Mouse (Mus musculus): Measurements from ENCODE around the gene Rnaseh2c. TPM values are rescaled to one million over a fixed set of nuclear protein-coding genes. Genes with fewer than 3 reads are reported as not detected.

Rnaseh2c gene
- polyA plus RNA-seq, 1 experiment from 2014 or later = 79.1 TPM

GRCm38 (mm10) chr19:5559631-5560456 lies 41.8 kb upstream of the Rnaseh2c start:
- ATAC-seq (no peak), DNase-seq (no peak)
- Histone ChIP-seq H3K4me1 (ENCODE audit: insufficient read depth) (peaks cover 16% of the 10 kb centered on the region), H3K4me3 (ENCODE audit: low read depth, low read length) (peak overlapping the region; percentile 41), H3K27me3 (ENCODE audit: insufficient read depth, low read length) (peaks cover 73% of the 10 kb centered on the region), H3K9ac (replicated peaks) (no peak overlapping the region), H3K36me3 (replicated peaks; ENCODE audit: insufficient read depth, low read length) (no peaks in the 10 kb centered on the region), H3K27ac (ENCODE audit: low read depth) (no peak overlapping the region), H3K4me2 (ENCODE audit: low read depth, low read length) (peak overlapping the region; percentile 66), H3K9me3 (ENCODE audit: low read length) (no peaks in the 10 kb centered on the region)
- WGBS (ENCODE audit: insufficient replicate concordance) = 1% methylated on average over 67 of the region's 69 CpGs
- TF ChIP-seq CTCF (IDR thresholded peaks at IDR 0.05; ENCODE audit: low read depth) = no peak
- no peak for TF ChIP-seq EP300 (IDR thresholded peaks at IDR 0.05; ENCODE audit: low read depth)

DNA sequence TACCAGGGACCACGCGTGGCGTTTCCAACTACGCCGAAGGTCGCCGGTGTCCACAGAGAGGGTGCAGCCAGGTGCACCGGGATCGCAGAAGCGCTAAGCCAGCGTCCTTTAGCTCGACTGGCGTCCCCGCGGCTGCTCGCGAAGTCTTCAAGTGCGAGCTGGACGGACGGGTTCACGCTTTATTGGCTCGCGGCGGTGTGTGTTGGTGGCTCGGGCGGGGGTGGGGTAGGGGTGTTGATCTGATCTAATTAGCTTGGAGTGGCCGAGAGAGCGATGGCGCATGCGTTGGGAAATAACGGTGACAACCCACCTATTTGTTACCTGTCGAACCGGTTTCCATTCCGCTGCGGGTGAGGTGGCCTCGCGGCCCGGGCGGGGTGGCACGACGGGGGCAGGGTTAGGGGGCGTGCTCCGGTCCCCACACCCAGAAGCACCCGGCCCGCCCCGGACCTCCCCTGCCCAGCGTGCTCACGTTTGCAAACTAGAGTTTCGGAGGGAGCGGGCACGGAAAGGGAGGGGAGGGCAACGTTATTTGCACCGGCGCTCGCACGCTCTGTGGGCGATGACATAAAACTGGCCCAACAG lies 41.1 kb upstream of the Rnaseh2c start, which contains the start of gene Ovol1:
Gene Ovol1, minus strand, starts transcription at position 190 of the 585 bp plus-strand sequence.
- Histone ChIP-seq H3K9me3 (ENCODE audit: low read length) (no peaks in the 10 kb centered on the region), H3K4me3 (ENCODE audit: low read depth, low read length) (peak within 1 kb of the TSS; percentile 41), H3K27ac (ENCODE audit: low read depth) (no peak within 1 kb of the TSS), H3K4me1 (ENCODE audit: insufficient read depth) (peaks cover 16% of the 10 kb centered on the region), H3K36me3 (replicated peaks; ENCODE audit: insufficient read depth, low read length) (no peaks in the 10 kb centered on the region), H3K9ac (replicated peaks) (0 out of 2 replicates have a peak within 1 kb of the TSS, but pooled peaks have one; percentile 7), H3K27me3 (ENCODE audit: insufficient read depth, low read length) (peaks cover 73% of the 10 kb centered on the region), H3K4me2 (ENCODE audit: low read depth, low read length) (peak within 1 kb of the TSS; percentile 66)
- no peak for DNase-seq
- peak; percentile 27; the same call in 1 of the 2 replicates for ATAC-seq
- under 1% methylated on average over 53 of the region's 57 CpGs for WGBS (ENCODE audit: insufficient replicate concordance)
- TF ChIP-seq EP300 (IDR thresholded peaks at IDR 0.05; ENCODE audit: low read depth) = no peak

GRCm38 (mm10) chr19:5561252-5561790 lies 40.4 kb upstream of the Rnaseh2c start:
- DNase-seq (no peak), ATAC-seq (peak; percentile 41; the same call in 1 of the 2 replicates)
- Histone ChIP-seq H3K4me3 (ENCODE audit: low read depth, low read length) (peak overlapping the region; percentile 41), H3K9me3 (ENCODE audit: low read length) (no peaks in the 10 kb centered on the region), H3K4me2 (ENCODE audit: low read depth, low read length) (0 out of 2 replicates have a peak overlapping the region, but pooled peaks have one; percentile 66), H3K27me3 (ENCODE audit: insufficient read depth, low read length) (peaks cover 74% of the 10 kb centered on the region), H3K9ac (replicated peaks) (no peak overlapping the region), H3K36me3 (replicated peaks; ENCODE audit: insufficient read depth, low read length) (no peaks in the 10 kb centered on the region), H3K4me1 (ENCODE audit: insufficient read depth) (peaks cover 16% of the 10 kb centered on the region), H3K27ac (ENCODE audit: low read depth) (no peak overlapping the region)
- no peak for TF ChIP-seq EP300 (IDR thresholded peaks at IDR 0.05; ENCODE audit: low read depth)
- no peak for TF ChIP-seq CTCF (IDR thresholded peaks at IDR 0.05; ENCODE audit: low read depth)
- 29% methylated on average over 10 of the region's 10 CpGs for WGBS (ENCODE audit: insufficient replicate concordance)

- H3K4me2 ChIP-seq (ENCODE audit: low read depth, low read length) = no peak overlapping the region
- DNase-seq (no peak), ATAC-seq (no peak)
- no peaks in the 10 kb centered on the region for H3K9me3 ChIP-seq (ENCODE audit: low read length)
- peaks cover 71% of the 10 kb centered on the region for H3K27me3 ChIP-seq (ENCODE audit: insufficient read depth, low read length)
- H3K9ac ChIP-seq (replicated peaks) = no peak overlapping the region
- no peaks in the 10 kb centered on the region for H3K36me3 ChIP-seq (replicated peaks; ENCODE audit: insufficient read depth, low read length)
- TF ChIP-seq CTCF (IDR thresholded peaks at IDR 0.05; ENCODE audit: low read depth) = no peak
- TF ChIP-seq EP300 (IDR thresholded peaks at IDR 0.05; ENCODE audit: low read depth) = no peak
- H3K4me3 ChIP-seq (ENCODE audit: low read depth, low read length) = no peak overlapping the region
- no peak overlapping the region for H3K27ac ChIP-seq (ENCODE audit: low read depth)
- peaks cover 21% of the 10 kb centered on the region for H3K4me1 ChIP-seq (ENCODE audit: insufficient read depth)
- WGBS (ENCODE audit: insufficient replicate concordance) = 32% methylated on average over 3 of the region's 3 CpGs
Observed at GRCm38 (mm10) chr19:5561886-5562285, 39.8 kb upstream of the Rnaseh2c start.

GRCm38 (mm10) chr19:5562776-5563175 lies 38.9 kb upstream of the Rnaseh2c start:
- Histone ChIP-seq H3K4me2 (ENCODE audit: low read depth, low read length) (no peak overlapping the region), H3K9ac (replicated peaks) (no peak overlapping the region), H3K9me3 (ENCODE audit: low read length) (no peaks in the 10 kb centered on the region), H3K4me3 (ENCODE audit: low read depth, low read length) (no peak overlapping the region), H3K4me1 (ENCODE audit: insufficient read depth) (peaks cover 27% of the 10 kb centered on the region), H3K27ac (ENCODE audit: low read depth) (no peak overlapping the region), H3K27me3 (ENCODE audit: insufficient read depth, low read length) (peaks cover 64% of the 10 kb centered on the region), H3K36me3 (replicated peaks; ENCODE audit: insufficient read depth, low read length) (no peaks in the 10 kb centered on the region)
- TF ChIP-seq CTCF (IDR thresholded peaks at IDR 0.05; ENCODE audit: low read depth) (no peak), EP300 (IDR thresholded peaks at IDR 0.05; ENCODE audit: low read depth) (no peak)
- DNase-seq = no peak
- WGBS (ENCODE audit: insufficient replicate concordance) = 84% methylated on average over 10 of the region's 10 CpGs
- no peak for ATAC-seq

GRCm38 (mm10) chr19:5566316-5566715 lies 35.4 kb upstream of the Rnaseh2c start:
- no peak overlapping the region for H3K4me3 ChIP-seq (ENCODE audit: low read depth, low read length)
- peaks cover 25% of the 10 kb centered on the region for H3K4me1 ChIP-seq (ENCODE audit: insufficient read depth)
- H3K9me3 ChIP-seq (ENCODE audit: low read length) = no peaks in the 10 kb centered on the region
- 62% methylated on average over 5 of the region's 5 CpGs for WGBS (ENCODE audit: insufficient replicate concordance)
- 0 out of 2 replicates have a peak overlapping the region, but pooled peaks have one; percentile 100 for H3K4me2 ChIP-seq (ENCODE audit: low read depth, low read length)
- ATAC-seq (no peak), DNase-seq (no peak)
- TF ChIP-seq EP300 (IDR thresholded peaks at IDR 0.05; ENCODE audit: low read depth) (no peak), CTCF (IDR thresholded peaks at IDR 0.05; ENCODE audit: low read depth) (no peak)
- H3K9ac ChIP-seq (replicated peaks) = no peak overlapping the region; the same call in 1 of the 2 replicates
- peaks cover 31% of the 10 kb centered on the region for H3K27me3 ChIP-seq (ENCODE audit: insufficient read depth, low read length)
- H3K27ac ChIP-seq (ENCODE audit: low read depth) = no peak overlapping the region
- peaks cover 21% of the 10 kb centered on the region for H3K36me3 ChIP-seq (replicated peaks; ENCODE audit: insufficient read depth, low read length)
